Mouse (Mus musculus) spleen, adult 2 months (tissue): Measurements from ENCODE around the gene Marc1.

ENCODE experiments used
- CTCF ChIP-seq: fragments of 200-500 bp; IDR thresholded peaks from 2 replicates; pipeline ENCODE4 v1.5.1; 2011; ENCODE audit warnings: mild to moderate bottlenecking, inconsistent platforms; ENCODE audit not compliant: insufficient read depth, insufficient read length, insufficient replicate concordance; ENCODE audit errors: extremely low read depth
- POLR2A ChIP-seq: fragments of 200-500 bp; IDR thresholded peaks from 2 replicates; pipeline ENCODE4 v1.6.1; 2011; ENCODE audit warnings: low read depth, low read length, inconsistent platforms

DNA sequence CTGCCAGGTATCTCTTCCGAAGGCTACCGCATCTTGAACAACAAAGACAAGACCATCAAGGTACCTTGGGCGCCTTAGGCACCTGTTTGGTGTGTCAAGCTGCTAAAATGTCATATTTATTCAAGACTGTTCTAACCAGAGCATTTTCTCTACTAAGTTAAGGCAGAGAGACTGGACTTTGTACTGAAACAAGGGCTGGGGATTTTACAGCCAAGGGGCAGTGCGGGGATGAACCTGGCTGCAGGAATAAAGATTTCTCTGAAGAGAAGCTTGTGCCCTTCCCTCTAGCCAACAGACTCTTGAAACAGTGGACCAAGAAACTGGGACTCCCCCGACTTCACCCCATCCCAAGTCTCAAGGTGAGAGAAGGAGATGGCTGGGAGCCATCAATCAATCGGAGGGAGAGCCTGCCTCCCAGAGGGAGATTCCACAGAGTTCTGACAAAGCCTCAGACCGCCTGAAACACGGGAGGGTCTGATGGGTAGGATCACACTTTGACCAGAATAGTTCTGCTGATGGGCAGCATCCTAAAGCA lies 670 bp upstream of the Marc1 start:
- TF ChIP-seq CTCF (no peak), POLR2A (no peak)
